Mouse (Mus musculus) adrenal gland, postnatal 0 days (tissue): ENCODE data around the gene Serpina3n. TPM values are rescaled to one million over a fixed set of nuclear protein-coding genes. Genes with fewer than 3 reads are reported as not detected.

ENCODE experiments used
- polyA plus RNA-seq: library from polyadenylated mRNA; unstranded; fragments of >200 nt; fragmentation: Nextera tagmentation; extraction: Ambion mirVana; gene quantifications from 2 replicates; pipeline ENCODE4 v1.2.1, GENCODE M21; 2015

The Serpina3n gene
- polyA plus RNA-seq: 9.6 and 15.7 TPM in 2 replicates

GRCm38 (mm10) chr12:104406454-104406885, at the start of gene Serpina3n:
Gene Serpina3n, plus strand, starts transcription at chr12:104406729.

Other genes starting within 250 kb of the Serpina3n start
- 0.24 and 0.61 TPM in 2 replicates for gene Serpina3f, start 192.2 kb upstream of the Serpina3n start, polyA plus RNA-seq
- 28.0 and 36.0 TPM in 2 replicates for gene Serpina3g, start 170.5 kb upstream of the Serpina3n start, polyA plus RNA-seq
- gene Serpina3i, start 143.6 kb upstream of the Serpina3n start, polyA plus RNA-seq: 0.40 and 0.87 TPM in 2 replicates
- not detected in 2 replicates for gene Serpina3j, start 92.2 kb upstream of the Serpina3n start, polyA plus RNA-seq
- 18.3 and 21.4 TPM in 2 replicates for gene Serpina3k, start 68.2 kb upstream of the Serpina3n start, polyA plus RNA-seq
- gene Serpina3m, start 68.2 kb upstream of the Serpina3n start, polyA plus RNA-seq: 10.4 and 13.1 TPM in 2 replicates
- 0.14 TPM in 1 of 2 replicates, not detected in the other for gene Gsc, start 66.6 kb downstream of the Serpina3n start, polyA plus RNA-seq